Mouse (Mus musculus): ENCODE data around the gene 1700092M07Rik. TPM values are rescaled to one million over a fixed set of nuclear protein-coding genes. Genes with fewer than 3 reads are reported as not detected.
"Not testable (repeated sequence)": the region's sequence is repeated elsewhere in the genome, so short reads cannot be mapped to it uniquely, and the experiment has no call there.

1700092M07Rik gene
- total RNA-seq, 2 experiments from 2014 or later = not detected

- Histone ChIP-seq H3K27ac (peak overlapping the region; percentile 96), H3K4me3 (peak overlapping the region; percentile 79)
- no peak for TF ChIP-seq CTCF (IDR thresholded peaks at IDR 0.05)
- intact Hi-C loops (cut with DNase I) = loop anchor here (2.0 kb wide), 1 partner anchor 97 kb away; the partner anchor contains the start of gene Ttc9c
- DNase-seq = no peak
Measured at GRCm38 (mm10) chr19:8722021-8722420, 18.5 kb upstream of the 1700092M07Rik start.

GRCm38 (mm10) chr19:8722559-8722906 is 18.0 kb upstream of the 1700092M07Rik start:
- no peak for DNase-seq
- no peak for TF ChIP-seq CTCF (IDR thresholded peaks at IDR 0.05)
- intact Hi-C loops (cut with DNase I) = loop anchor here (2.0 kb wide), 1 partner anchor 96 kb away; the partner anchor contains the start of gene Ttc9c
- H3K27ac ChIP-seq = peak overlapping the region; percentile 96
- H3K4me3 ChIP-seq = peak overlapping the region; percentile 79

- no peak for TF ChIP-seq CTCF (IDR thresholded peaks at IDR 0.05)
- H3K27ac ChIP-seq = peak within 1 kb of the TSS; percentile 96
- peak within 1 kb of the TSS; percentile 79 for H3K4me3 ChIP-seq
- intact Hi-C loops (cut with DNase I) = loop anchor here (2.0 kb wide), 1 partner anchor 96 kb away; the partner anchor contains the start of gene Ttc9c
- DNase-seq = peak; percentile 97
Measured at GRCm38 (mm10) chr19:8722907-8723573, 17.5 kb upstream of the 1700092M07Rik start, which contains the start of gene Slc3a2. Gene Slc3a2 (minus strand): TSS chr19:8723369.

GRCm38 (mm10) chr19:8723574-8724346 is 16.8 kb upstream of the 1700092M07Rik start:
- DNase-seq = peak; percentile 33
- peak overlapping the region; percentile 96 for H3K27ac ChIP-seq
- H3K4me3 ChIP-seq = peak overlapping the region; percentile 79
- intact Hi-C loops (cut with DNase I) = loop anchor here (2.0 kb wide), 1 partner anchor 95 kb away; the partner anchor contains the start of gene Ttc9c
- no peak for TF ChIP-seq CTCF (IDR thresholded peaks at IDR 0.05)

- intact Hi-C loops (cut with DNase I) = no loop called here
- H3K4me3 ChIP-seq = peak overlapping the region; percentile 79
- peak overlapping the region; percentile 96; the same call in 1 of the 2 replicates for H3K27ac ChIP-seq
- TF ChIP-seq CTCF (IDR thresholded peaks at IDR 0.05) = no peak
- DNase-seq = no peak
Measured at GRCm38 (mm10) chr19:8724392-8724791, 16.1 kb upstream of the 1700092M07Rik start.

- peak overlapping the region; percentile 79 for H3K4me3 ChIP-seq
- no peak for TF ChIP-seq CTCF (IDR thresholded peaks at IDR 0.05)
- intact Hi-C loops (cut with DNase I) = no loop called here
- H3K27ac ChIP-seq = no peak overlapping the region
- no peak for DNase-seq
Measured at GRCm38 (mm10) chr19:8725081-8725613, 15.4 kb upstream of the 1700092M07Rik start.

GRCm38 (mm10) chr19:8726609-8727390 is 13.7 kb upstream of the 1700092M07Rik start:
- no peak for TF ChIP-seq CTCF (IDR thresholded peaks at IDR 0.05)
- Histone ChIP-seq H3K27ac (no peak overlapping the region), H3K4me3 (no peak overlapping the region)
- intact Hi-C loops (cut with DNase I) = no loop called here
- no peak for DNase-seq

GRCm38 (mm10) chr19:8727495-8728114 is 12.9 kb upstream of the 1700092M07Rik start:
- no peak overlapping the region for H3K27ac ChIP-seq
- TF ChIP-seq CTCF (IDR thresholded peaks at IDR 0.05) = no peak
- H3K4me3 ChIP-seq = no peak overlapping the region
- intact Hi-C loops (cut with DNase I) = no loop called here
- DNase-seq = no peak

GRCm38 (mm10) chr19:8728335-8729099 is 12.0 kb upstream of the 1700092M07Rik start:
- H3K27ac ChIP-seq; intact Hi-C loops (cut with DNase I); DNase-seq: not testable (repeated sequence)

GRCm38 (mm10) chr19:8734334-8734733 is 6.2 kb upstream of the 1700092M07Rik start:
- H3K4me3 ChIP-seq = no peak overlapping the region
- no peak for DNase-seq
- H3K27ac ChIP-seq = no peak overlapping the region
- no peak for TF ChIP-seq CTCF (IDR thresholded peaks at IDR 0.05)
- intact Hi-C loops (cut with DNase I) = no loop called here

More at GRCm38 (mm10) chr19:8728335-8729099, 12.0 kb upstream of the 1700092M07Rik start:
- H3K4me3 ChIP-seq = not testable (repeated sequence)
